Mouse (Mus musculus): ENCODE data around the gene Otx1. TPM values are rescaled to one million over a fixed set of nuclear protein-coding genes. Genes with fewer than 3 reads are reported as not detected.

Otx1 gene
- total and polyA plus RNA-seq, 3 experiments, result not detected

DNA sequence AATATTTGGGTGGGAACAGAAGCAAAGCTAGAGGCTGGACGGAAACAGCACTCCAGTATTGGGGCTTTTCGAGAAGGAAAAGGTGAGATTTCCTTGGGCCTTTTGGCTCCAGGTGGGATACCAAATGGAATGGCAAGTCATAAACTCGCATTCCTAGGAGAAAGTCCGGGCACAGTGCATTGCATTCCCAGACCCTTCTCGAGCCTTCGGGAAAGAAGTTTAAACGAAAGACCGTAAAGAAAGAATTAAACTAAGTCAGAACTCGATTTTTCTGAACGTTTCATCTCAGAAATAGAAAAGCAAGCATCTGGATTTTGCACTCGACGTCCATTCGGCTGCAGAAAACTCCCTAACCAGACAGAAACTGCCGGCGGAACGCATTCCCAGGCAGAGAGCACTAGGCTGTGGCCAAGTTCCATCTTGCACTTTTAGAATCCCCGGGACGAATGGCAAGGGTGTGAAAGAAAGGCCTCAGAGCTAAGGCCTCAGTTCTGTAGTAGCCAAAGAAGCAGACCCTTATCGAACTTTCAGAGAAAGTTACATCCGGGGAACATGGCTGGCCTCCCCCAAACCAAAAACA is 5.0 kb downstream of the Otx1 start:
- Histone ChIP-seq H3K4me3 (ENCODE audit: control insufficient read depth in 1 of 2, insufficient read depth in 1 of 2, low read depth in 2 of 2, low read length in 2 of 2) (no peak overlapping the region), H3K9ac (ENCODE audit: control insufficient read depth, low read depth, low read length, poor library complexity, severe bottlenecking) (no peak overlapping the region), H3K27me3 (ENCODE audit: control insufficient read depth in 1 of 2, insufficient read depth in 2 of 2, low read length in 2 of 2) (no peaks in the 10 kb centered on the region), H3K9me3 (replicated peaks; ENCODE audit: insufficient read depth, low read length) (no peaks in the 10 kb centered on the region), H3K27ac (ENCODE audit: control insufficient read depth, low read depth, low read length) (no peak overlapping the region), H3K79me2 (ENCODE audit: control insufficient read depth, insufficient read depth, low read length, poor library complexity) (no peaks in the 10 kb centered on the region), H3K36me3 (ENCODE audit: control insufficient read depth in 1 of 2, insufficient read depth in 2 of 2, low read length in 2 of 2) (no peaks in the 10 kb centered on the region), H3K4me1 (ENCODE audit: control insufficient read depth in 1 of 2, insufficient read depth in 2 of 2, low read length in 2 of 2) (no peaks in the 10 kb centered on the region)
- TF ChIP-seq MAZ (IDR thresholded peaks at IDR 0.05; ENCODE audit: low read depth, low read length) (no peak), TCF12 (IDR thresholded peaks at IDR 0.05; ENCODE audit: low read depth, low read length) (no peak), NELFE (IDR thresholded peaks at IDR 0.05; ENCODE audit: low read depth, low read length) (no peak), MAX (IDR thresholded peaks at IDR 0.05; ENCODE audit: low read length) (no peak), ETS1 (IDR thresholded peaks at IDR 0.05; ENCODE audit: low read depth, low read length) (no peak), POLR2AphosphoS2 (IDR thresholded peaks at IDR 0.05; ENCODE audit: low read length) (no peak), USF2 (IDR thresholded peaks at IDR 0.05; ENCODE audit: borderline replicate concordance in 1 of 2, insufficient read depth in 1 of 2, low read depth in 1 of 2, low read length in 2 of 2) (no peak), ZKSCAN1 (IDR thresholded peaks at IDR 0.05; ENCODE audit: low read depth, low read length) (no peak), NRF1 (IDR thresholded peaks at IDR 0.05; ENCODE audit: insufficient read depth, low read depth, low read length, poor library complexity, severe bottlenecking) (no peak), MYC (IDR thresholded peaks at IDR 0.05; ENCODE audit: low read depth, low read length) (no peak), GABPA (IDR thresholded peaks at IDR 0.05; ENCODE audit: low read depth, low read length) (no peak)
- DNase-seq (ENCODE audit: low read depth, low spot score), result no peak

GRCm38 (mm10) chr11:21996661-21997560 is 5.8 kb downstream of the Otx1 start:
- no peak for DNase-seq (ENCODE audit: low read depth, low spot score)
- Histone ChIP-seq H3K4me1 (ENCODE audit: control insufficient read depth in 1 of 2, insufficient read depth in 2 of 2, low read length in 2 of 2) (no peaks in the 10 kb centered on the region), H3K4me3 (ENCODE audit: control insufficient read depth in 1 of 2, insufficient read depth in 1 of 2, low read depth in 2 of 2, low read length in 2 of 2) (no peak overlapping the region), H3K36me3 (ENCODE audit: control insufficient read depth in 1 of 2, insufficient read depth in 2 of 2, low read length in 2 of 2) (no peaks in the 10 kb centered on the region), H3K27me3 (ENCODE audit: control insufficient read depth in 1 of 2, insufficient read depth in 2 of 2, low read length in 2 of 2) (no peaks in the 10 kb centered on the region), H3K27ac (ENCODE audit: control insufficient read depth, low read depth, low read length) (no peak overlapping the region), H3K9me3 (replicated peaks; ENCODE audit: insufficient read depth, low read length) (no peaks in the 10 kb centered on the region), H3K79me2 (ENCODE audit: control insufficient read depth, insufficient read depth, low read length, poor library complexity) (no peaks in the 10 kb centered on the region), H3K9ac (ENCODE audit: control insufficient read depth, low read depth, low read length, poor library complexity, severe bottlenecking) (no peak overlapping the region)
- TF ChIP-seq SIN3A (IDR thresholded peaks at IDR 0.05; ENCODE audit: low read length) (no peak), MAFK (IDR thresholded peaks at IDR 0.05; ENCODE audit: borderline replicate concordance, low read depth, low read length) (no peak), ZKSCAN1 (IDR thresholded peaks at IDR 0.05; ENCODE audit: low read depth, low read length) (no peak), TAL1 (IDR thresholded peaks at IDR 0.05; ENCODE audit: low read length) (no peak), UBTF (IDR thresholded peaks at IDR 0.05; ENCODE audit: borderline replicate concordance, insufficient read depth, low read depth, low read length) (no peak), TCF12 (IDR thresholded peaks at IDR 0.05; ENCODE audit: low read depth, low read length) (no peak), ELF1 (IDR thresholded peaks at IDR 0.05; ENCODE audit: low read depth, low read length) (no peak), CHD1 (IDR thresholded peaks at IDR 0.05; ENCODE audit: low read depth, low read length) (no peak), BHLHE40 (IDR thresholded peaks at IDR 0.05; ENCODE audit: borderline replicate concordance, low read depth, low read length) (no peak), ZMIZ1 (IDR thresholded peaks at IDR 0.05; ENCODE audit: low read depth, low read length) (no peak), KAT2A (conservative IDR thresholded peaks at IDR 0.05; ENCODE audit: low read depth, low read length) (no peak)
